Mouse (Mus musculus): ENCODE measurements around the gene Pvr. TPM values are rescaled to one million over a fixed set of nuclear protein-coding genes. Genes with fewer than 3 reads are reported as not detected.
A peak's percentile ranks its signal among the peaks of the same experiment; 100 is the strongest.
"Not testable (repeated sequence)": the region's sequence is repeated elsewhere in the genome, so short reads cannot be mapped to it uniquely, and the experiment has no call there.

Pvr gene
- total RNA-seq, 2 experiments from 2014 or later = 2.0 TPM; not detected in 1

GRCm38 (mm10) chr7:19935961-19936360 lies 15.0 kb upstream of the Pvr start:
- no peak for ATAC-seq (replicated peaks; ENCODE audit: low FRiP score, poor library complexity, severe bottlenecking)

DNA sequence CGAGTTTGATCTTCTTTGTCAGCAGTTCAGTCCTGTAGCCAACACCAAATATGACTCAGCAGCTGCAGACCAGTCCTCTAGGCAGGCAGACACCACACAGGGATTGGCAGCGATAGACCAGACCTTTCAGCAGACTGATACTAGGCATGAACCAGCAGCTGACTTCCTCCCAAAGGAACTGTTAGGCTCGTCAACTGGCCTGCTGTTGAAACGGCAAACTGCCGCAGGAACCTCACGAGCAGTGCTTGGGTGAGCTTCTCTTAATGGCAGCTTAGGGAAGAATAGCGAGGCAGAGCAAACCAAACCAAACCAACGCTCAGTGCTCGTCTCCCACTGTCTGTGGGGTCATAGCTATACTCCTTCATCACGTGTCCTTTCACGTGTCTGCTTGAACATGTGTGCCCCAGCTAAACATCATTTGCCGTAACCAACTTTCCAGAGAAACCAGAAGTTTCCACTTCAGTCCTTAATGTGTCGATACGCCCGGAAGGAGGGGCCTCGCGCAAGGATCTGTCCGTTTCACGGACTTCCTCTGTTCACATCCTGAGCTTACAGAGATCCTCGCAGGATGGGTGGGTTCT lies 14.3 kb upstream of the Pvr start:
- no peak for ATAC-seq (replicated peaks; ENCODE audit: low FRiP score, poor library complexity, severe bottlenecking)

DNA sequence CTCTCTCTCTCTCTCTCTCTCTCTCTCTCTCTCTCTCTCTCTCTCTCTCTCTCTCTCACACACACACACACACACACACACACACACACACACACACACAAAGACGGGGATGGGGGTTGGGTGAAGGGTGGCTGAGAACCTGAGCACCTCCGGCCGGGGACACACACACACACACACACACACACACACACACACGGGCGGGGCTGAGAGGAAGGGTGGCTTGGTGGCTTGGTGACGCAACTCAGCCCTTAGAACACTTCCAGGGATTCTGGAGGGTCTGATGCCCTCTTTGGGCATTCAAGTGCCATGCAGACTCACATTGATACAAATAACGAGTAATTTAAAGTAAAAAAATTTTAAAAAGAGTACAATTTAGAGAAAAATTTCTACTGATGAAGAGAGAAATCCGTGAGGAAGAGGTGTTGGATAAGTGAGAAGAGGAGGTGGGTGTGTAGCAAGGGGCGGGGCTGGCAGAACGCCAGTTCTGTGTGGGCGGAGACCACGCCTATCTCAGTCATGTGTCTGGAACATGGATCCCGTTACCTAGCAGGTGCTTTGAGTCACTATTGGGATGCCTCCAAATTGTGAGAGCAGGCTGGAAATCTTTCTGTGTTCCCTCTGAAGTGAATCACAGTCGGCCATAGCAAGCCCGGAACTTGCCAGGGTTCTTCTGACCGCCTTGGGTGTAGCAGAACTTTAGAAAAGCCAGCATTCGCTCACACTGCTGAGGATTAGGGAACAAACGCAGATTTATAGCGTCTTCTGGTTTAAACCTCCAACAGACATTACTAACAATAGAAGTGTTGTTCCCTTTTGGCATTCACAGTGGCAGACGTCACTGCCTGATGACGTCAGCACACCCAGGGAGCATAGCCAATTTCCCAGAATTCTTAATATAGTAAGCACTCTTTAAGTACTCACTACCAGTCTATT lies 12.2 kb upstream of the Pvr start:
- ATAC-seq (replicated peaks; ENCODE audit: low FRiP score, poor library complexity, severe bottlenecking) = no peak

DNA sequence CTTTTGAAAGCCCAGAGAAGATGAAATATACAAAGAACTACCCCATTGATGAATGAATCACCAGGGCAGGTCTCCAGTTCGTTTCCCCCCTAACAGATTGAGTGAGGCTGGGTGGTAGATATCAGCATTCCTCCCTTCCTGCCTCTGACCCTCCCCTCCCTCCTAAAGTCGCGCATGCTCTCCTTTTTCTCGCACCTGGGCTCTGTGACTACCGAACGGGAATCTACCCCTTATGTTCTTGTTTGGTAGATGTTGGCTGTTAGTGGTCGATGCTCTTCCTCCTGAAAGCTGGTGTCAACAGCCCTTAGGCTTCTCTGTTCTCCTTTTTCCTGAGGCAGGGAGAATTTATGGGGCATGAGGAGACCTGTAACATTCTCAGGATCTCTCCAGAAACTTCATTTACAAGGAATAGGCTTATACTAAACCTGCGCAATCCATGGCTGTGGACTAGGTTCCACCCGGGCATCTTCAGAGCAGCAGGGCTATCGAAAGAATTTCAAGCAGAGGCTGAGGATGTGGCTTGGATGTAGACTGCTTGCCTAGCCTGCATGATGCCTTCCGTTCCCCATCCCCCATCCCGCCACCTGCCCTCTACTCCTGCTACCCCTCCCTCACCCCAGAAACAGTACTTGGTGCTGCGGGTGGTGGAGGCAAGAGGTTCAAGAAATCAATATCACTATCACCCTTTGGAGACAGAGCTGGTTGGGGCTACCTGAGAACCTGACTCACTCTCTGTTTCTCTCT lies 11.3 kb upstream of the Pvr start:
- ATAC-seq (replicated peaks; ENCODE audit: low FRiP score, poor library complexity, severe bottlenecking) = no peak

DNA sequence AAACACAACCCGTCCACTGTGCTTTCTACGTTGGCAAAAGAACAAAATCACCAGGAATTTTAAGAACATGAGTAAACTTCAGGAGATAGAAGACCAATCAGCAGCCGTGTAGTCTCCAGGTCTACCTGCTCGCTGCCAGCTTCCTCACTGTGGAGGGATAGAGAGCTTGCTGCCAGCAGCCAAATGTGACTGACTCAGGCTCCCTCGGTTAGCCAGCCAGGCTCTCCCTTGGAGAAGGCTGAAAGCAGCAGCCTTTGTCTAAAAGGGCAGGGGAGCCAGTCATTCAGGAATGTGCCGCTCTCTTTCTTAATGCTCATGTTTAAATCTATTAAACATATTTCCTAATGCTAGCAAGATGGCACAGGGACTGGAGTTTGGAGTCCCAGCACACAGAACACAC lies 9.5 kb upstream of the Pvr start:
- not testable (repeated sequence) for ATAC-seq (replicated peaks; ENCODE audit: low FRiP score, poor library complexity, severe bottlenecking)

GRCm38 (mm10) chr7:19928486-19928885 lies 7.5 kb upstream of the Pvr start:
- ATAC-seq (replicated peaks; ENCODE audit: low FRiP score, poor library complexity, severe bottlenecking) = no peak

DNA sequence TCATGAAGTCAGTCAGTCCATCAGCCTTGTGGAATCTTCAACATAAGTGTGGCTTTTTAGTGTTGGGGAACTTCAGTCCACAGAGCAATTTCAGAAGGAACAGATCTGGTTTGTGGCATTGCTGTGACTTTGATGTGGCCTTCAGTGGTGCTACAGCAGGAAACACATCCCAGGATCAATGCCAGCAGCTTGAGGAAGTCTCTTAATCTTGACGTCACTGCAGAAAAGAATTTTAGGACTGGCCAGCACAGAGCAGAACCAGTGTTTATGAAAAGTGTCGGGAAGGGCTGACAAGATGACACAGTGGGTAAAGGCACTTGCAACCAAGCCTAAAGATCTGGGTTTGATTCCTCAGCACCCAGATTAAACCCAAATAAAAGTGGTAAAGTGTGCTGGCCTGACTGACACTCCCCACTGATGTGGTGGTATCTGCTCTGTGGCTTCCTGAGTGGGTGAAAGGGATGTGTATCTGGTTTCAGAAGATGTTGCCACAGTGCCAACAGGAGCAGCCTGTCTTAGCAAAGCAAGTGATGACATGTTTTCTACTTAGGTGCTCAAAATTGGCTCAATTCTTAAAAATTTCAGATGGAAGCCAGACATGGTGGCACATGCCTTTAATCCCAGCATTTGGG lies 6.0 kb upstream of the Pvr start:
- no peak for ATAC-seq (replicated peaks; ENCODE audit: low FRiP score, poor library complexity, severe bottlenecking)

- ATAC-seq (replicated peaks; ENCODE audit: low FRiP score, poor library complexity, severe bottlenecking) = no peak
Measured at GRCm38 (mm10) chr7:19925376-19925775, 4.4 kb upstream of the Pvr start.

DNA sequence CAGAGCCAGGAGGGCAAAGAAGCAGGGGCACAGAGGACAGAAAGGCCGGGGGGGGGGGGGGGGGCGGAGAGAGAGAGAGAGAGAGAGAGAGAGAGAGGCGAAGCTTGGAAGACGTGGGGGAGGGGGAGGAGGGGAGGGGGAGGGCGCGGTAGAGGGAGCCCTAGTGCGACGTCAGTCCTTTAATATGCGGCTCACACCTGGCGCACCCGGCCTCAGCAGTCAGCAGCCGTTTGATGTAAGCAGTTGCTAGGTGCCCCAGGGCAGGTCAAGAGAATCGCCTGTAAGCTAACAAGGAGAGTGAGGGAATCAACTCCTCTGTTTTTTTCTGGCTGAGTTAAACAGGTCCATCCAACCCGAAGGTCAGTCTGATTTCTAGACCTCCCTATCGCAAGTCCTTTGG lies 2.8 kb upstream of the Pvr start:
- no peak for ATAC-seq (replicated peaks; ENCODE audit: low FRiP score, poor library complexity, severe bottlenecking)

DNA sequence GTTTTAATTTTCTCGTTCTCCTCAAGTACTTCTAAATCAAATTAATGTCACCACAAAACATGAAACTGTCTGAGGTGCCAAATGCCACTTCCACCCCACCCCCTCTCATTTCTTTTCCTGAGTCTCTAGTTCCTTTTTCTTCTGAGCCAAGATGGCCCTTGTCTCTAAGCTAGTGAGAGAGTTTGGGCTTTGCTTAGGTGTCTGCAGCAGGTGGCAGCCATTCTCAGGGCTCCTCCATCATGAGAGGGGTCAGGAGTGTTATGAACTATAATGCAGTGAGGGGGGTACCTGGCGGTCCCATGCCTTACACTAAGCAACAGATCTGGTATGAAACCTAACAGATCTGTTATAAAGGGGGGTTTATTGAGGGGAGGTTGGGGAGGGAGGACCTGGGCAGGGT lies 2.4 kb upstream of the Pvr start:
- no peak for ATAC-seq (replicated peaks; ENCODE audit: low FRiP score, poor library complexity, severe bottlenecking)

GRCm38 (mm10) chr7:19920166-19920505 lies 824 bp downstream of the Pvr start:
- no peak for ATAC-seq (replicated peaks; ENCODE audit: low FRiP score, poor library complexity, severe bottlenecking)

DNA sequence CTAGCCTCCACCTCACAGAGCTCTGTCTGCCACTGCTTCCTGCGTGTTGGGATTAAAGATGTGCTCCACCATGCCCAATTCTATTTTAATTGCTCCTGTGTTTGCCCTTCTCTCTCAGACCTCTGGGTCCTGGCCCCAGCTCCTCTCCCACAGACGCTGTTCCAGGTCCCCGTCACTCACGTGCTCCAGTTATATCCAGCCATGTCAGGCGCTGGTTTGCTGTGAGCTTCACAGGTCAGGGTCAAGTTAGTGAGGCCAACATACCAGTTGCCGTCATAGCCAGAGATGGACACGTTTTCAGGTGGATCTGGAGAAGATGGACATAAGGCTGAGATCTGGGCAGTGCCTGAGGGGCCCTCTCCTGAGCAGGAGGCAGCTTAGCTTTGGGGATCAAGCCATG lies 6.4 kb downstream of the Pvr start:
- no peak for ATAC-seq (replicated peaks; ENCODE audit: low FRiP score, poor library complexity, severe bottlenecking)

DNA sequence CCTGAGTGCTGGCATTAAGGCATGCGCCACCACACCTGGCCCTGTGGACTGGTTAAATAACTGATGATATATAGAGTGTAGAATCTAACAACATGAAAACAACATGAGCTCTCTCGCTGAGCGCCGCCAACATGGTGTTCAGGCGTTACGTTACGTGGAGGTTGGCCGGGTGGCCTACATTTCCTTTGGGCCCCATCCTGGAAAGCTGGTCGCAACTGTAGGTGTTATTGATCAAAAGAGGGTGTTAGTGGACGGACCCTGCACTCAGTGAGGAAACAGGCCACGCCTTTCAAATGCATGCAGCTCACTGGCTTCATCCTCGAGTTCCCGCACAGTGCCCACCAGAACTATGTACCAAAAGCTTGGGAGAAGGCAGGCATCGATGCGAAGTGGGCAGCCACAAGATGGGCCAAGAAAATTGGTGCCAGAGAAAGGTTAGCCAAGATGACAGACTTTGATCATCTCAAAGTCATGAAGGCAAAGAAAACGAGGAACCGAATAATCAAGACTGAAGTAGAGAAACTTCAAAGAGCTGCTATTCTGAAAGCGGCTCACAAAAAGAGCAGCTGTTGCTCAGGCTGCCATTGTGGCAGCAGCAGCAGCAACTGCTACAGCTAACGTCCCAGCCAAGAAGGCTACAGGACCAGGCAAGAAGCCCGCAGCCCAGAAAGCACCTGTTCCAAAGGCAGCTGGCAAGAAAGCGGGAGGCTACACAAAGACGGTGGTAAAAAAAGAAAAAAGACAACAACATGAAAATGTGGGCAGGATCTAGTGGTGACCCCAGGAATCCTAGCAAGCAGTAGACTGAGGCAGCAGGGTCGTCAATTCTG lies 9.1 kb downstream of the Pvr start:
- no peak for ATAC-seq (replicated peaks; ENCODE audit: low FRiP score, poor library complexity, severe bottlenecking)

DNA sequence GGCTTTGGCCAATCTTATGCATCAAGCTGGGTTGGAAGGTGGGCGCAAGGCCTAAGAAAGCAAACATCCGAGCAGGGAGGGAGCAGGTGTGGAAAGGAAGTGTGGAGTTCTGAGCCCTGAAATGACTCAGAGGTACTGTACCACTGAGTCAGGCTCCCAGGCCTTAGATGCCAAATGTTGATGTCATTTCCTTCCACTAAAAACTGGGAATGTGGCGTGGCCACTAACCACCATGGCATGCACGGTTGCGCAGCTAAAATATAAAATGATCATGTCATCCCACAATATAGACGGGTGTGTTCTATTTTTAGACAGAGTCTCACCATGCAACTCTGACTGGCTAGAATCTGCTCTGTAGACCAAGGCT lies 9.7 kb downstream of the Pvr start:
- ATAC-seq (replicated peaks; ENCODE audit: low FRiP score, poor library complexity, severe bottlenecking) = no peak

DNA sequence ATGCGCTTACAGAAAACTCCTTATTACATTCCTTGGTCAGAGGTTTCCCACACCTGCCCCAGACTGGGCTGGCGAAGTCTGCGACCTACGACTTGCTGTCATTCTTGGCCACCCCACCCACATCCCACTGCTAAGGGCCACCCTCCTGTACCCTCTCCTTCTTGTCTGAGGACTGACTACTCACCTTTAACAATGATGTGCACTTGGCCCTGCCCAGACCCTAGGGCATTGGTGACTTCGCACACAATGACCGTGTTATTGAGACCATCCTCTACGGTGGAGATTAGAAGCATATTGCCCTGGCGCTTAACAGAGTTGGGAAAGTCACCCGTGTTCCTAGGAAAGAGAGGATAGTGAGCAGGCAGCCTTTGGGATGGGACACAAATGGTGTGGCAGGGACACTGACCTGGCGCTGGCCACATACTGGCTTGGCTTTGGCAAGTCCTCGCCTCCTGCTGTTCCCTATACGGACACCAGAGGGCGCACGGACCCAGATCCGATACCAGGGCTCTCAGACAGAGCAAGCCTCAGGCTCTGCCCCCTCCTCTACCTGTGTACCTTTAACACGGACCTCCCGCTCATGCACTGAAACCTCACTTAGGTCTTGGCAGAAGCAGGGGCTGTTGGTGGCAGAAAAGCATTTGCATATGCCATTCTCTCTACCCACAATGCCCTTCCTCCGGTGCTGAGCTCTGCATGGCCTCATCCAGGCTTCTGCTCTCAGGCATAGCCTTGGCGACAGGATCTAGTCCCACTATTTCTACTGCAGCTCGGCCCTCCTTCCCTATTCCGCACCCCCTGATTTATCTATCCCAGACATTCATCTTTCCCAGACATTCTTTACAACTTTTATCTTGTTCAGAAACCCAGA lies 10.3 kb downstream of the Pvr start:
- ATAC-seq (replicated peaks; ENCODE audit: low FRiP score, poor library complexity, severe bottlenecking) = peak; percentile 65

GRCm38 (mm10) chr7:19889881-19890280 lies 31.1 kb downstream of the Pvr start:
- no peak for ATAC-seq (replicated peaks; ENCODE audit: low FRiP score, poor library complexity, severe bottlenecking)

DNA sequence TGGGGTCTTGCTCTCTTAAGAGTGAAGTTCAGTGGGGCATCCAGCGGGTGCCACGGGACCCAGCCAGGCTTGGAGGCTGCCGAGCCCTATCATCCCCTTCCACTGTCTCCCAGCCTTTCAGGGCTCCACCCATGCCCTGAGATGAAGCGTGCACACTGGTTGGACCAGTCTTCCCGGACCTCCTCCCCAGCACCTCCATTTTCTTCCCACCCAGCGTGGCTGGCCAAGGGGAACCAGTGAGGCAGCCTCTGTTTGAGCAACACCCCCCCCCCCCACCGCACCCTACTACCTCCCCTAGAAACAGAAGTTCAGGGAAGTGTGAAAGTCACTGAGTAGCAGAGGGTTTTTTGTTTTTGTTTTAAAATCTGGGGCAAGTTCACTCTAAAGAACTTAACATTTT lies 33.1 kb downstream of the Pvr start, which contains the start of gene Ceacam19:
Gene Ceacam19 (minus strand): TSS at position 117 of the 400 bp plus-strand sequence.
- no peak for ATAC-seq (replicated peaks; ENCODE audit: low FRiP score, poor library complexity, severe bottlenecking)

- no peak for ATAC-seq (replicated peaks; ENCODE audit: low FRiP score, poor library complexity, severe bottlenecking)
Measured at GRCm38 (mm10) chr7:19880754-19881153, 40.2 kb downstream of the Pvr start.

Data from erythroid progenitor cell, adult 5-6 weeks (primary cell).